Comparison of ENCODE assay signal across 8 mouse cellular contexts in the genomic region with DNA sequence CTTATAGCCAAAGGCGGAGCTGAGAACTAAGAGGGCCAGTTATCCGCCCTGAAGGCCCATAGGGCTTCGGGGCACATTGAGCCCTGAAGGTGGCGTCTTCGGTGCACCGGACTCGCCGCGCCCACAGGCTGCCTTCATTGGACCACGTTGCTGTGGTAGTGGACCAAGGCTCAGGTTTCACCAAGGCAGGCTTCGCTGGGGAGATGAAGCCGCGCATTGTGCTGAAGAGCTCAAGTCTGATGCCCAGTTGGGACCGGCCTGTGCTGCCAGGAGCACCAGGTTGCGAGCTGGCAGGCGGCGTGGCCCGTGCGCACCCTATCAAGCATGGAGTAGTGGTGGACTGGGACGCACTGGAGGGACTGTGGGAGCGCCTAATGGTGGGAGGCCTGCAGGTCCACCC. TPM values are rescaled to one million over a fixed set of nuclear protein-coding genes. Genes with fewer than 3 reads are reported as not detected.
A peak's percentile ranks its signal among the peaks of the same experiment; 100 is the strongest.
DNase-seq lines count a peak whose midpoint lies in the region; ATAC-seq and TF ChIP-seq lines count a peak whose summit lies in the region.

No protein-coding gene starts in this region.

- no peak for DNase-seq in layer of hippocampus, adult 2 months (ENCODE audit: low spot score in 2 of 2)
- no peak for DNase-seq in layer of hippocampus, adult 8-10 months (ENCODE audit: low spot score in 2 of 2)
- DNase-seq in frontal cortex, postnatal 10 days (ENCODE audit: low spot score in 2 of 2), result no peak
- no peak for DNase-seq in adrenal gland, postnatal 4 days (ENCODE audit: low spot score in 2 of 2)
- DNase-seq in testis, postnatal 10 days (ENCODE audit: low spot score), result no peak

- no peaks in the 10 kb centered on the region for H3K36me3 ChIP-seq in embryonic facial prominence, embryonic 13.5 days
- H3K36me3 ChIP-seq in intestine, embryonic 16.5 days (ENCODE audit: control insufficient read depth, insufficient read depth, low read length), result no peaks in the 10 kb centered on the region
- H3K36me3 ChIP-seq in neural tube, embryonic 14.5 days (ENCODE audit: control insufficient read depth, insufficient read depth, low read length), result no peaks in the 10 kb centered on the region

- H3K27ac ChIP-seq in layer of hippocampus, adult 2 months, result peak overlapping the region; percentile 62
- H3K27ac ChIP-seq in embryonic facial prominence, embryonic 13.5 days, result no peak overlapping the region
- no peak overlapping the region for H3K27ac ChIP-seq in intestine, embryonic 16.5 days (ENCODE audit: low read length)
- H3K27ac ChIP-seq in neural tube, embryonic 14.5 days (ENCODE audit: low read depth, low read length), result no peak overlapping the region

- peak overlapping the region; percentile 40; the same call in 1 of the 2 replicates for H3K9ac ChIP-seq in embryonic facial prominence, embryonic 13.5 days
- no peak overlapping the region for H3K9ac ChIP-seq in intestine, embryonic 16.5 days (ENCODE audit: low read depth, low read length)
- no peak overlapping the region for H3K9ac ChIP-seq in neural tube, embryonic 14.5 days (replicated peaks; ENCODE audit: low read depth, low read length)

- peak overlapping the region; percentile 53 for H3K4me2 ChIP-seq in embryonic facial prominence, embryonic 13.5 days
- H3K4me2 ChIP-seq in intestine, embryonic 16.5 days (ENCODE audit: low read depth, low read length), result peak overlapping the region; percentile 28; the same call in 1 of the 2 replicates
- peak overlapping the region; percentile 4; the same call in 1 of the 2 replicates for H3K4me2 ChIP-seq in neural tube, embryonic 14.5 days (ENCODE audit: low read depth, low read length)

- H3K9me3 ChIP-seq in embryonic facial prominence, embryonic 13.5 days, result no peaks in the 10 kb centered on the region
- H3K9me3 ChIP-seq in intestine, embryonic 16.5 days (ENCODE audit: control insufficient read depth, low read length), result no peaks in the 10 kb centered on the region
- H3K9me3 ChIP-seq in neural tube, embryonic 14.5 days (ENCODE audit: control insufficient read depth, low read length), result no peaks in the 10 kb centered on the region

- 39% methylated on average over 21 of the region's 21 CpGs for WGBS in embryonic facial prominence, embryonic 13.5 days
- 35% methylated on average over 21 of the region's 21 CpGs for WGBS in intestine, embryonic 16.5 days
- 40% methylated on average over 21 of the region's 21 CpGs for WGBS in neural tube, embryonic 14.5 days

- peak overlapping the region; percentile 43 for H3K4me3 ChIP-seq in layer of hippocampus, adult 2 months
- peak overlapping the region; percentile 23; the same call in 1 of the 2 replicates for H3K4me3 ChIP-seq in embryonic facial prominence, embryonic 13.5 days
- no peak overlapping the region for H3K4me3 ChIP-seq in intestine, embryonic 16.5 days (ENCODE audit: low read length)
- H3K4me3 ChIP-seq in neural tube, embryonic 14.5 days (ENCODE audit: low read depth, low read length), result no peak overlapping the region

- no peak for ATAC-seq in embryonic facial prominence, embryonic 13.5 days (ENCODE audit: insufficient number of reproducible peaks, insufficient read depth, low FRiP score, low TSS enrichment, low read depth)
- peak; percentile 22; the same call in 1 of the 2 replicates for ATAC-seq in intestine, embryonic 16.5 days
- ATAC-seq in neural tube, embryonic 14.5 days (ENCODE audit: low read depth), result no peak

- no peak for TF ChIP-seq CTCF in layer of hippocampus, adult 2 months (conservative IDR thresholded peaks at IDR 0.05)

- H3K27me3 ChIP-seq in embryonic facial prominence, embryonic 13.5 days, result peaks cover 35% of the 10 kb centered on the region
- peaks cover 11% of the 10 kb centered on the region for H3K27me3 ChIP-seq in intestine, embryonic 16.5 days (replicated peaks; ENCODE audit: control insufficient read depth, insufficient read depth, low read length)
- H3K27me3 ChIP-seq in neural tube, embryonic 14.5 days (ENCODE audit: control insufficient read depth, insufficient read depth, low read length), result peaks cover 2% of the 10 kb centered on the region; the same call in 1 of the 2 replicates

- H3K4me1 ChIP-seq in embryonic facial prominence, embryonic 13.5 days, result peaks cover 36% of the 10 kb centered on the region
- peaks cover 13% of the 10 kb centered on the region for H3K4me1 ChIP-seq in intestine, embryonic 16.5 days (ENCODE audit: control insufficient read depth, insufficient read depth, low read length)
- H3K4me1 ChIP-seq in neural tube, embryonic 14.5 days (ENCODE audit: control insufficient read depth, insufficient read depth, low read length), result peaks cover 9% of the 10 kb centered on the region; the same call in 1 of the 2 replicates

RNA-seq across cellular contexts. Expression of a gene that starts 0.4 kb away (rescaled TPM):
- total RNA-seq in layer of hippocampus, adult 2 months (2021), result not detected
- total RNA-seq in layer of hippocampus, adult 8-10 months (2022), result under 1 TPM in 1 of 4 experiments, not detected in 3; 0.40 TPM
- polyA plus RNA-seq in embryonic facial prominence, embryonic 13.5 days (2015; fragmentation: Nextera tagmentation; extraction: Ambion mirVana), result 0.41 and 0.45 TPM in 2 replicates
- 0.09 TPM in 1 of 2 replicates, not detected in the other for polyA plus RNA-seq in intestine, embryonic 16.5 days (2015; fragmentation: Nextera tagmentation; extraction: Ambion mirVana)
- 0.30 and 0.62 TPM in 2 replicates for polyA plus RNA-seq in neural tube, embryonic 14.5 days (2014; fragmentation: Nextera tagmentation; extraction: Ambion mirVana)
- under 1 TPM in 1 of 2 experiments, not detected in 1; 0.25 TPM for total RNA-seq in adrenal gland, postnatal 4 days (2021)

RNA-seq across cellular contexts. Expression of a gene that starts 5.0 kb away (rescaled TPM):
- 1 to 10 TPM in 1 of 2 experiments, not detected in 1; 1.4 TPM for total RNA-seq in layer of hippocampus, adult 2 months (2021)
- 1 to 10 TPM in 2 of 4 experiments, under 1 TPM in 2; 0.64 to 2.0 (median 0.87) TPM for total RNA-seq in layer of hippocampus, adult 8-10 months (2022)
- 0.95 and 1.6 TPM in 2 replicates for polyA plus RNA-seq in embryonic facial prominence, embryonic 13.5 days (2015; fragmentation: Nextera tagmentation; extraction: Ambion mirVana)
- polyA plus RNA-seq in intestine, embryonic 16.5 days (2015; fragmentation: Nextera tagmentation; extraction: Ambion mirVana), result 0.46 TPM in 1 of 2 replicates, not detected in the other
- polyA plus RNA-seq in neural tube, embryonic 14.5 days (2014; fragmentation: Nextera tagmentation; extraction: Ambion mirVana), result 1.6 and 1.9 TPM in 2 replicates
- 1 to 10 TPM in 1 of 2 experiments, under 1 TPM in 1; 0.76 to 1.4 TPM for total RNA-seq in adrenal gland, postnatal 4 days (2021)

RNA-seq across cellular contexts. Expression of a gene that starts 6.8 kb away (rescaled TPM):
- 10 to 100 TPM; 30.0 to 34.9 TPM for total RNA-seq in layer of hippocampus, adult 2 months (2021)
- total RNA-seq in layer of hippocampus, adult 8-10 months (2022), result 10 to 100 TPM; 29.2 to 33.2 (median 30.4) TPM
- 3.8 and 4.3 TPM in 2 replicates for polyA plus RNA-seq in embryonic facial prominence, embryonic 13.5 days (2015; fragmentation: Nextera tagmentation; extraction: Ambion mirVana)
- 1.4 and 1.6 TPM in 2 replicates for polyA plus RNA-seq in intestine, embryonic 16.5 days (2015; fragmentation: Nextera tagmentation; extraction: Ambion mirVana)
- polyA plus RNA-seq in neural tube, embryonic 14.5 days (2014; fragmentation: Nextera tagmentation; extraction: Ambion mirVana), result 11.5 and 16.8 TPM in 2 replicates
- total RNA-seq in adrenal gland, postnatal 4 days (2021), result 1 to 10 TPM; 5.1 to 5.9 TPM

RNA-seq across cellular contexts. Expression of a gene that starts 17.8 kb away (rescaled TPM):
- 1 to 10 TPM; 5.4 to 5.7 TPM for total RNA-seq in layer of hippocampus, adult 2 months (2021)
- 1 to 10 TPM; 3.5 to 5.1 (median 4.5) TPM for total RNA-seq in layer of hippocampus, adult 8-10 months (2022)
- 21.1 and 22.6 TPM in 2 replicates for polyA plus RNA-seq in embryonic facial prominence, embryonic 13.5 days (2015; fragmentation: Nextera tagmentation; extraction: Ambion mirVana)
- 5.8 and 9.5 TPM in 2 replicates for polyA plus RNA-seq in intestine, embryonic 16.5 days (2015; fragmentation: Nextera tagmentation; extraction: Ambion mirVana)
- 0.92 and 1.8 TPM in 2 replicates for polyA plus RNA-seq in neural tube, embryonic 14.5 days (2014; fragmentation: Nextera tagmentation; extraction: Ambion mirVana)
- total RNA-seq in adrenal gland, postnatal 4 days (2021), result 10 to 100 TPM; 20.5 to 23.3 TPM

RNA-seq across cellular contexts. Expression of a gene that starts 51.6 kb away (rescaled TPM):
- 10 to 100 TPM; 10.7 to 13.7 TPM for total RNA-seq in layer of hippocampus, adult 2 months (2021)
- 10 to 100 TPM; 11.3 to 12.6 (median 11.7) TPM for total RNA-seq in layer of hippocampus, adult 8-10 months (2022)
- polyA plus RNA-seq in embryonic facial prominence, embryonic 13.5 days (2015; fragmentation: Nextera tagmentation; extraction: Ambion mirVana), result 24.0 and 24.7 TPM in 2 replicates
- polyA plus RNA-seq in intestine, embryonic 16.5 days (2015; fragmentation: Nextera tagmentation; extraction: Ambion mirVana), result 41.2 and 41.9 TPM in 2 replicates
- polyA plus RNA-seq in neural tube, embryonic 14.5 days (2014; fragmentation: Nextera tagmentation; extraction: Ambion mirVana), result 16.0 and 17.5 TPM in 2 replicates
- total RNA-seq in adrenal gland, postnatal 4 days (2021), result 10 to 100 TPM; 29.8 to 34.2 TPM

Comparison
In these comparisons a context has a peak if more than half of its experiments do, and no peak if none do; other contexts are left out.
1. H3K4me3 ChIP-seq: peak in layer of hippocampus, adult 2 months (single experiment) and embryonic facial prominence, embryonic 13.5 days (single experiment); none in intestine, embryonic 16.5 days (single experiment) and neural tube, embryonic 14.5 days (single experiment).
2. RNA of a gene that starts 6.8 kb away (total RNA-seq): 30.0 to 34.9 TPM in layer of hippocampus, adult 2 months and 29.2 to 33.2 TPM in layer of hippocampus, adult 8-10 months; 5.1 to 5.9 TPM in adrenal gland, postnatal 4 days; every median in the first group is over 4 times any median in the second.
3. Peak in every context shown above with its lines, with median percentiles within 50 percentile points of each other: H3K4me2 ChIP-seq.